Mouse (Mus musculus) hindlimb bud, embryonic 11.5 days (tissue): ENCODE data around the gene Rap1a.

Source experiments
- DNase-seq: peaks from one replicate; pipeline ENCODE4 v3.0.0-alpha.2; 2012; ENCODE audit warnings: low read depth, low spot score; ENCODE audit errors: extremely low spot score

The Rap1a gene

GRCm38 (mm10) chr3:105763132-105763851, 37.8 kb downstream of the Rap1a start:
- DNase-seq = no peak

GRCm38 (mm10) chr3:105760063-105760462, 41.1 kb downstream of the Rap1a start:
- DNase-seq = no peak

GRCm38 (mm10) chr3:105758658-105759057, 42.5 kb downstream of the Rap1a start:
- DNase-seq = no peak

GRCm38 (mm10) chr3:105758098-105758497, 43.0 kb downstream of the Rap1a start:
- DNase-seq = no peak

GRCm38 (mm10) chr3:105757323-105758083, 43.6 kb downstream of the Rap1a start:
- no peak for DNase-seq

- DNase-seq = no peak
These were observed 44.6 kb downstream of the Rap1a start for GRCm38 (mm10) chr3:105756505-105756904.

- no peak for DNase-seq
These were observed 46.0 kb downstream of the Rap1a start for GRCm38 (mm10) chr3:105755123-105755522.

GRCm38 (mm10) chr3:105754184-105754583, 47.0 kb downstream of the Rap1a start:
- no peak for DNase-seq

- no peak for DNase-seq
These were observed 50.3 kb downstream of the Rap1a start for GRCm38 (mm10) chr3:105750810-105751209.

- no peak for DNase-seq
These were observed 54.6 kb downstream of the Rap1a start for GRCm38 (mm10) chr3:105746542-105746941.

- no peak for DNase-seq
These were observed 63.5 kb downstream of the Rap1a start for GRCm38 (mm10) chr3:105737666-105738065.

GRCm38 (mm10) chr3:105737070-105737469, 64.1 kb downstream of the Rap1a start:
- no peak for DNase-seq

GRCm38 (mm10) chr3:105736148-105736547, 65.0 kb downstream of the Rap1a start:
- no peak for DNase-seq

- no peak for DNase-seq
These were observed 65.9 kb downstream of the Rap1a start for GRCm38 (mm10) chr3:105735285-105735684.

- no peak for DNase-seq
These were observed 67.6 kb downstream of the Rap1a start for GRCm38 (mm10) chr3:105733538-105733937.

GRCm38 (mm10) chr3:105732360-105732759, 68.8 kb downstream of the Rap1a start:
- no peak for DNase-seq

- DNase-seq = no peak
These were observed 75.1 kb downstream of the Rap1a start for GRCm38 (mm10) chr3:105726037-105726436.

GRCm38 (mm10) chr3:105722510-105722909, 78.6 kb downstream of the Rap1a start:
- no peak for DNase-seq

GRCm38 (mm10) chr3:105721681-105722201, 79.4 kb downstream of the Rap1a start:
- no peak for DNase-seq

GRCm38 (mm10) chr3:105720514-105720913, 80.6 kb downstream of the Rap1a start:
- no peak for DNase-seq

GRCm38 (mm10) chr3:105719979-105720378, 81.2 kb downstream of the Rap1a start:
- DNase-seq = no peak

- no peak for DNase-seq
These were observed 82.4 kb downstream of the Rap1a start for GRCm38 (mm10) chr3:105718746-105719145.
